Mouse (Mus musculus): ENCODE measurements at regions not wholly inside any gene's neighbourhood (a gene's known extent, or its start where the extent isn't known, plus 50 kb on each side); places are given as distances from the start of the nearest gene placed in this dataset.

DNA sequence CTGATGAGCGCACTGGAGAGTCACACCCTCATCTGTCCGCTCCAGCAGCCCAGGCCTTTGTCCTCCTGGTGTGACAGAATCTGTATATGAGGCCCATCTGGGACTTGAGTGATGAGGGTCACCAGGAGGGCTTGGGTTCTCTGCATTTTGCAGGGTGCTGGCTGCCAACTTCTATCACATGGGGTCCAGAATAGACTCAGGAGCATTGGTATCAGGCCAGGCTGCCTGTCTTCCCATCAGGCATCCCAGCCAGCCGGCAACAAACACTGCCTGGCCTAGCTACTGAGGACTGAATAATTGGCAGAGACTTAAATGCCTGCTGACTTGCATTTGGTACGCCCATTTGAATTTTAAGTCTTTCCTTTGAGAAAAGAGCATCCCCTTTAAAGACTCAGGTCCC, 94.0 kb upstream of the Abca1 start:
- Histone ChIP-seq H3K36me3 (ENCODE audit: control insufficient read depth in 1 of 2, insufficient read depth in 2 of 2, low read length in 2 of 2) (0 out of 4 replicates have a peak, but pooled peaks cover 0 to 4% of the 10 kb centered on the region in 2 experiments), H3K27me3 (ENCODE audit: control insufficient read depth in 1 of 2, insufficient read depth in 2 of 2, low read length in 2 of 2) (no peaks in the 10 kb centered on the region), H3K27ac (ENCODE audit: control insufficient read depth, low read depth, low read length) (no peak overlapping the region), H3K9me3 (replicated peaks; ENCODE audit: insufficient read depth, low read length) (no peaks in the 10 kb centered on the region), H3K4me1 (ENCODE audit: control insufficient read depth in 1 of 2, insufficient read depth in 2 of 2, low read length in 2 of 2) (0 out of 4 replicates have a peak, but pooled peaks cover 0 to 5% of the 10 kb centered on the region in 2 experiments), H3K9ac (ENCODE audit: control insufficient read depth, low read depth, low read length, poor library complexity, severe bottlenecking) (no peak overlapping the region), H3K4me3 (ENCODE audit: control insufficient read depth in 1 of 2, insufficient read depth in 1 of 2, low read depth in 2 of 2, low read length in 2 of 2) (no peak overlapping the region), H3K79me2 (ENCODE audit: control insufficient read depth, insufficient read depth, low read length, poor library complexity) (no peaks in the 10 kb centered on the region)
- no peak for DNase-seq (ENCODE audit: low read depth, low spot score)
- no peak for TF ChIP-seq E2F4 (IDR thresholded peaks at IDR 0.05; ENCODE audit: borderline replicate concordance, low read depth, low read length)
- TF ChIP-seq POLR2A (IDR thresholded peaks at IDR 0.05; ENCODE audit: control insufficient read depth in 1 of 2, insufficient read depth in 1 of 2, low read depth in 1 of 2, low read length in 2 of 2, poor library complexity in 1 of 2) = no peak
- TF ChIP-seq USF1 (IDR thresholded peaks at IDR 0.05; ENCODE audit: low read depth, low read length) = no peak
- TF ChIP-seq MYC (IDR thresholded peaks at IDR 0.05; ENCODE audit: low read depth, low read length) = no peak
- no peak for TF ChIP-seq ZC3H11A (IDR thresholded peaks at IDR 0.05; ENCODE audit: low read depth, low read length)
- no peak for TF ChIP-seq CHD2 (IDR thresholded peaks at IDR 0.05; ENCODE audit: low read length)
- no peak for TF ChIP-seq SIN3A (IDR thresholded peaks at IDR 0.05; ENCODE audit: low read length)
- TF ChIP-seq MXI1 (IDR thresholded peaks at IDR 0.05; ENCODE audit: low read depth, low read length) = no peak
- no peak for TF ChIP-seq ETS1 (IDR thresholded peaks at IDR 0.05; ENCODE audit: low read depth, low read length)
- no peak for TF ChIP-seq CHD1 (IDR thresholded peaks at IDR 0.05; ENCODE audit: low read depth, low read length)
- TF ChIP-seq SMC3 (IDR thresholded peaks at IDR 0.05; ENCODE audit: low read depth, low read length) = no peak
- TF ChIP-seq HCFC1 (IDR thresholded peaks at IDR 0.05; ENCODE audit: low read depth, low read length) = no peak
- TF ChIP-seq GATA1 (IDR thresholded peaks at IDR 0.05; ENCODE audit: low read depth, low read length) = no peak
- no peak for TF ChIP-seq KAT2A (conservative IDR thresholded peaks at IDR 0.05; ENCODE audit: low read depth, low read length)
- no peak for TF ChIP-seq TCF12 (IDR thresholded peaks at IDR 0.05; ENCODE audit: low read depth, low read length)
- TF ChIP-seq POLR2AphosphoS5 (IDR thresholded peaks at IDR 0.05; ENCODE audit: borderline replicate concordance, low read depth, low read length) = no peak

DNA sequence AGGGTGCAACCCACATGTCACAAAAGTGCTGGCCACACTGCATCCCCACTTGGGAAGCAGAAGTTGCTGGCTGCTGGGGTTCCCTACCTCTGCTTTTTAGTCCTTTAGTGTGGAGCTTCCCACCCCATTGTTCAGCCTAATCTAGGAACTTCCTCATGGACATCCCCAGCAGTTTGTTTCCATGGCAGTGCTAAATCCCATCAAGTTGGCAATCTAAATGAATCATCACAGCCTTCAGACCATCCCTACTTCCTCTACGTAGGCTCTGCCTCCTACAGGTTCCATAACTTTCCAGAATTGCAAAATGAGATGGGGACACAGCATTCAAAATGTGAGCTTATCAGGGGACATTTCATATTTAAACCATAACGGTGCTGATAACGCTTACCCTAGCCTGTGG, 90.6 kb upstream of the Abca1 start:
- H3K4me3 ChIP-seq (ENCODE audit: control insufficient read depth in 1 of 2, insufficient read depth in 1 of 2, low read depth in 2 of 2, low read length in 2 of 2) = no peak overlapping the region
- TF ChIP-seq GATA1 (IDR thresholded peaks at IDR 0.05; ENCODE audit: low read depth, low read length) (0 out of 2 replicates have a peak, but pooled peaks have one; percentile 35), TCF12 (IDR thresholded peaks at IDR 0.05; ENCODE audit: low read depth, low read length) (no peak)
- H3K27ac ChIP-seq (ENCODE audit: control insufficient read depth, low read depth, low read length) = no peak overlapping the region
- no peaks in the 10 kb centered on the region for H3K27me3 ChIP-seq (ENCODE audit: control insufficient read depth in 1 of 2, insufficient read depth in 2 of 2, low read length in 2 of 2)
- DNase-seq (ENCODE audit: low read depth, low spot score) = peak; percentile 26
- no peaks in the 10 kb centered on the region; the same call in 1 of the 2 replicates for H3K79me2 ChIP-seq (ENCODE audit: control insufficient read depth, insufficient read depth, low read length, poor library complexity)
- H3K9me3 ChIP-seq (replicated peaks; ENCODE audit: insufficient read depth, low read length) = no peaks in the 10 kb centered on the region
- peaks cover 0 to 9% of the 10 kb centered on the region in 2 experiments; a peak in 2 of 4 replicates for H3K36me3 ChIP-seq (ENCODE audit: control insufficient read depth in 1 of 2, insufficient read depth in 2 of 2, low read length in 2 of 2)
- H3K4me1 ChIP-seq (ENCODE audit: control insufficient read depth in 1 of 2, insufficient read depth in 2 of 2, low read length in 2 of 2) = peaks cover 3 to 9% of the 10 kb centered on the region in 2 experiments; a peak in 2 of 4 replicates
- no peak overlapping the region for H3K9ac ChIP-seq (ENCODE audit: control insufficient read depth, low read depth, low read length, poor library complexity, severe bottlenecking)
